29 mouse cellular contexts compared by ENCODE assay signal in the genomic region with DNA sequence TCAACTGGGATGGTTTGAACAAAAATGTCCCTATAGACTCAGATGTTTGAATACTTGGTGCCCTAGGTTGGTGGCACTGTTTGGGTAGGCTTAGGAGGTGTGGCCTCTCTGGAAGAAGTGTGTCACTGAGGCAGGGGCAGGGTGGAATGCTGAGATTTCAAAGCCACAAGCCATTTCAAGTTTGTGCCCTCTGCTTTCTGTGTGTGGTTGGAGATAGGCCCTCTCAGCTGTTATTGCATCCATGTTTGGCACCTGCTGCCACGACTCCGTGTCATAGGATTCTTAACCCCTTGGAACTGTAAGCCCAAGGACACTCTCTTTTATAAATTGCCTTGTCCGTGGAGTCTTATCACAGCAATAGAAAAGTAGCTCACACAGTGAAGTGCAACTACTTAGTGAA.
"Had no signal": no experiment of that assay in that cellular context is flagged by ENCODE, and none has a peak within 500 bp of the region (broad histone marks: within the 10 kb centered on the region; RNA-seq: fewer than 3 reads in every experiment).

No protein-coding gene starts in this region.

- H3K36me3 ChIP-seq: heart, embryonic 10.5 days; heart, embryonic 12.5 days; heart, embryonic 13.5 days; heart, embryonic 15.5 days; hindbrain, embryonic 10.5 days; hindbrain, embryonic 12.5 days; hindbrain, embryonic 13.5 days; hindbrain, embryonic 15.5 days; intestine, embryonic 15.5 days; kidney, embryonic 15.5 days had no signal

- H3K4me3 ChIP-seq: heart, embryonic 10.5 days; heart, embryonic 12.5 days; heart, embryonic 13.5 days; heart, embryonic 15.5 days; hindbrain, embryonic 10.5 days; hindbrain, embryonic 12.5 days; hindbrain, embryonic 13.5 days; hindbrain, embryonic 15.5 days; intestine, embryonic 15.5 days; kidney, embryonic 15.5 days; layer of hippocampus, adult 2 months; left cerebral cortex, adult 2 months had no signal

- H3K27me3 ChIP-seq: heart, embryonic 12.5 days; heart, embryonic 13.5 days; heart, embryonic 15.5 days; hindbrain, embryonic 12.5 days; hindbrain, embryonic 13.5 days; hindbrain, embryonic 15.5 days; intestine, embryonic 15.5 days; kidney, embryonic 15.5 days had no signal

- H3K4me2 ChIP-seq: heart, embryonic 11.5 days; heart, embryonic 12.5 days; heart, embryonic 13.5 days; heart, embryonic 15.5 days; hindbrain, embryonic 12.5 days; hindbrain, embryonic 13.5 days; hindbrain, embryonic 14.5 days; hindbrain, embryonic 15.5 days; intestine, embryonic 15.5 days; kidney, embryonic 15.5 days had no signal

- DNase-seq: heart, postnatal 10 days; heart, postnatal 14 days; heart, postnatal 4 days; kidney, adult 11 months; kidney, adult 18-20 months; kidney, adult 2 months; kidney, adult 8-10 months; kidney, adult 9 months; kidney, postnatal 10 days; kidney, postnatal 14 days; kidney, postnatal 25 days; kidney, postnatal 36 days; kidney, postnatal 4 days; layer of hippocampus, adult 9-11 months; layer of hippocampus, postnatal 36 days had no signal
